Mouse (Mus musculus) myocyte (in vitro differentiated cells): ENCODE data around the gene Tmem248.

Source experiments
- E2F4 ChIP-seq: IDR thresholded peaks from one replicate; pipeline ENCODE4 v1.6.1; 2011; ENCODE audit warnings: mild to moderate bottlenecking, control low read depth, moderate library complexity; ENCODE audit not compliant: insufficient read depth
- MYOD1 ChIP-seq, 3 experiments: IDR thresholded peaks; one replicate each; pipeline ENCODE4 v1.6.1; 2011; ENCODE audit warnings: control low read depth in 2 of 3, low read depth in 2 of 3, mild to moderate bottlenecking in 2 of 3, moderate library complexity in 1 of 3; ENCODE audit not compliant: insufficient read length in 2 of 3, control insufficient read depth in 1 of 3
- MYOG ChIP-seq, 3 experiments: IDR thresholded peaks; one replicate each; pipeline ENCODE4 v1.6.1; 2011; ENCODE audit warnings: control low read depth in 2 of 3, low read depth in 2 of 3, mild to moderate bottlenecking in 2 of 3; ENCODE audit not compliant: insufficient read length in 2 of 3, control insufficient read depth in 1 of 3, insufficient read depth in 1 of 3
- POLR2A ChIP-seq: IDR thresholded peaks from one replicate; pipeline ENCODE4 v1.6.1; 2011; ENCODE audit warnings: low read depth, mild to moderate bottlenecking, control low read depth, moderate library complexity; ENCODE audit not compliant: insufficient read length
- REST ChIP-seq: IDR thresholded peaks from one replicate; pipeline ENCODE4 v1.6.1; 2011; ENCODE audit warnings: mild to moderate bottlenecking, control low read depth, moderate library complexity; ENCODE audit not compliant: insufficient read depth, insufficient read length
- TCF12 ChIP-seq: IDR thresholded peaks from one replicate; pipeline ENCODE4 v1.6.1; 2011; ENCODE audit warnings: mild to moderate bottlenecking, control low read depth; ENCODE audit not compliant: poor library complexity, insufficient read depth, severe bottlenecking
- USF1 ChIP-seq: IDR thresholded peaks from one replicate; pipeline ENCODE4 v1.6.1; 2011; ENCODE audit warnings: low read depth, mild to moderate bottlenecking, control low read depth, moderate library complexity

- TF ChIP-seq MYOD1 (IDR thresholded peaks at IDR 0.05; ENCODE audit: control insufficient read depth in 1 of 3, insufficient read length in 2 of 3, low read depth in 2 of 3): no peak
- TF ChIP-seq REST: no peak
- no peak for TF ChIP-seq POLR2A
- TF ChIP-seq TCF12: no peak
- no peak for TF ChIP-seq E2F4
- no peak for TF ChIP-seq MYOG (IDR thresholded peaks at IDR 0.05; ENCODE audit: control insufficient read depth in 1 of 3, insufficient read depth in 1 of 3, insufficient read length in 2 of 3, low read depth in 2 of 3)
- no peak for TF ChIP-seq USF1
Measured at GRCm38 (mm10) chr5:130266651-130267050, 49.8 kb downstream of the Tmem248 start.
